Mouse (Mus musculus): ENCODE measurements at regions not wholly inside any gene's neighbourhood (a gene's known extent, or its start where the extent isn't known, plus 50 kb on each side); places are given as distances from the start of the nearest gene placed in this dataset.
A peak's percentile ranks its signal among the peaks of the same experiment; 100 is the strongest.

DNA sequence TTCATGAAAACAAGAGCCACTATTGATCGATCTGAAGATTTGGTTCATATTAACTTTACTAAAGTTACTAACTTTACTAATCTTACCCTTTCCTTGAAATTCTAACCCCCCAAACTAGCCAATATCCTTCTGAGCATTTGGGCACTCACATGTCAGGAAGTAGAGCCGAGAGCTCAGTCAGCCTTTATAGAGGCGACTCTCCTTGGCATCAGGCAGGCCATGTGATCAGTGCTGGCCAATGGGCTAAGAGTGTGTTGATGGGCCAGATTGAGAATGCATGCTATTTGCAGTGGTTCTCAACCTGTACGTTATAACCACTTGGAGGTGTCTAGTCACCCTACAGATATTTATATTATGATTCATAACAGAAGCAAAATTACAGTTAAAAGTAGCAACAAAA, 69.6 kb upstream of the Slc35b4 start:
- DNase-seq (ENCODE audit: low spot score), result no peak

- no peak for DNase-seq (ENCODE audit: low spot score)
Observed at GRCm38 (mm10) chr6:34243001-34243400, 66.1 kb upstream of the Slc35b4 start.

GRCm38 (mm10) chr6:34242486-34242885, 65.6 kb upstream of the Slc35b4 start:
- DNase-seq (ENCODE audit: low spot score), result peak; percentile 34

- DNase-seq (ENCODE audit: low spot score), result no peak
Observed at GRCm38 (mm10) chr6:34235132-34235531, 58.2 kb upstream of the Slc35b4 start.

GRCm38 (mm10) chr6:34234443-34235020, 57.6 kb upstream of the Slc35b4 start:
- DNase-seq (ENCODE audit: low spot score), result no peak

- peak; percentile 68 for DNase-seq (ENCODE audit: low spot score)
Observed at GRCm38 (mm10) chr6:34230768-34231381, 54.0 kb upstream of the Slc35b4 start.

DNA sequence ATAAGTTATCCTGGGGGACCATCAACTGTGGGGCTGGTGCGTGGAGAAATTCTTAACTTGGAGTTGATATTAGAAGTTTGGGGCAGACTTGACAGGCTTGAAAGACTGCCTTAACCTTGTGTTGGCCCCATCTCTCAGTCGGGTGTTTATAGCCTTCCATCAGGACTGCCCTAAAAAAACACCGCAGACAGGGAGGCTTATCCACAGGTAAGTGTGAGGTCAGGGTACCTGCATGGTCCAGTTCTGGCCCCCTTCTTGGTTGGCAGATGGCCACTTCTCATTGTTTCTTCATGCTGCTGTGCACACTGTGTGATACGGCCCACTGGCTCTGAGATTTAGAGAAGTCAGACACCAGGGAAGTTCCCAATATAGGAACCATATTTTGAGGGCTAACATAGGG, 50.2 kb upstream of the Slc35b4 start:
- no peak for DNase-seq (ENCODE audit: low spot score)
